Mouse (Mus musculus) cerebellum, adult 9-11 months (tissue): ENCODE measurements at regions not wholly inside any gene's neighbourhood (a gene's known extent, or its start where the extent isn't known, plus 50 kb on each side); places are given as distances from the start of the nearest gene placed in this dataset.

Source experiments
- DNase-seq: peaks from one replicate; pipeline ENCODE4 v3.0.0; 2022

- no peak for DNase-seq
Measured at GRCm38 (mm10) chr14:24641853-24642252, 154.9 kb downstream of the Rps24 start.

DNA sequence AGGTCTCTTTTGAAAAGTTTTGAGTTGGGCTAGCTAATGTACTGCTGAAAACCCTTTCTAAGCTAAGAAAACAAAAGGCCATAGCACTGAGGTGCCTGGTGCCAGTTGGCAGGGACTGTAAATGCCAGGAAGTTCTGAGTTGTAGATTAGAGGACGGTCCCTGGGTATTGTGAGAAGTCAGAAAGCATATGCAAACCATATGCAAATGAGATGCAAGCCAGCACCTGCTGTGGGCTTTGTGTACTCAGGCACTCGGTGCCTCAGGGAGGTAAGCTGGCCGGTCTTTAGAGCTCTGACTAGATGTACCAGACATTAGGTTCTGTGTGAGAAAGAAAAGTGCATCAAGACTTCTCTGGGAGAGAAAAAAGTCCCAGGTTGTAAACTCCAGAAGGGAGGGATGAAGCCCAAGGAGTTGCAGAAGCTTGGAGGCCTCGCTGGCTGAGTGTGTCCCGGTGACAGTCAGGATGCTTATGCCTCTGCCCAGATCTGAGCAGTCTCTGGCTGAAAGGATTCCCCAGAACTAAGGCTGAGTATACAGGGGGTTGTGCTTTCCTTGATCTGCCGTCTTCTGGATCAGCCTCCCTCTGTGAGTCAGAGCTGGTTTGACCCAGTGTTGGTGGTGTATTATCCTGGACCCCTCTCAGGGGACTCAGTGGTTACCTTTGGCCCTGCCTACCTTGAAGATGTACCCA, 157.3 kb downstream of the Rps24 start:
- no peak for DNase-seq

- no peak for DNase-seq
Measured at GRCm38 (mm10) chr14:24646239-24646848, 159.4 kb downstream of the Rps24 start.

- no peak for DNase-seq
Measured at GRCm38 (mm10) chr14:24647722-24648121, 160.8 kb downstream of the Rps24 start.

- DNase-seq, result peak; percentile 56
Measured at GRCm38 (mm10) chr14:24650195-24650901, 163.4 kb downstream of the Rps24 start.

DNA sequence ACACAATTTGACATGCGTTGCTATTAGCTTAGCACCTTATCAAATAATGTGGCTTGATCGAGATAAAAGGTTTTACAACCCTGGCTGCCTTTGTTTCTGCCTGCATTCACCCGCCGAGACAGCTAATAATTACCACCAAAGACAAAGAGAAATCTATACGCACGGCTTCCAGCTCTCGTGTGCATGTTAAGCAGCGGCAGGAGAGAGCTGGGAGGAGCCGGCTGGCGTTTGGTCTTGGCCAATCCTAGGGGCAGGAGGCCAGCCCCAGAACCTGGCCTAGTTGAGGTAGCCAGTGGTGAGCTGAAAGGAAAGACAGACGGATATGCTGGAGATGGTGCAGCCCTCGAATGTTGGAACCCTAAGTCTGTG, 164.0 kb downstream of the Rps24 start:
- no peak for DNase-seq

- DNase-seq, result no peak
Measured at GRCm38 (mm10) chr14:24652591-24652990, 165.7 kb downstream of the Rps24 start.

DNA sequence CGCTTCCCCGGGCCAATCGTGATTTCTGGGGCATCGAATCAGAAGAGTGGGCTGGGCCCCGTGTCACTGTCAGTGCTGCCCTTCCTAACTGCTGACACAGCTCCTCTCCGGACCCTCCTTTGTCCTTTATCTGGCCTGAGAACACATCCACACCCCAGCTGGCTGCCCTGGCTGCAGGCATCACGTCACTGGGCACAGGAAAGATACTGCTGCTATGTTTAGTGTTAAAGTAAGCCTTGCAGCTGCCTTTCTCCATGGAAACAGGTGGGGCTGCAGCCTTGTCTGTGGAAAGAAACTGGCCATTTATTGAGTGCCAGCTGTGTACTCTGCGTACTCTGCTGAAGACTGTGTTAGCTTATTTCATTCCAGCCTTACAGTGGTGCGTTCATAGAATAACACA, 168.7 kb downstream of the Rps24 start:
- no peak for DNase-seq

DNA sequence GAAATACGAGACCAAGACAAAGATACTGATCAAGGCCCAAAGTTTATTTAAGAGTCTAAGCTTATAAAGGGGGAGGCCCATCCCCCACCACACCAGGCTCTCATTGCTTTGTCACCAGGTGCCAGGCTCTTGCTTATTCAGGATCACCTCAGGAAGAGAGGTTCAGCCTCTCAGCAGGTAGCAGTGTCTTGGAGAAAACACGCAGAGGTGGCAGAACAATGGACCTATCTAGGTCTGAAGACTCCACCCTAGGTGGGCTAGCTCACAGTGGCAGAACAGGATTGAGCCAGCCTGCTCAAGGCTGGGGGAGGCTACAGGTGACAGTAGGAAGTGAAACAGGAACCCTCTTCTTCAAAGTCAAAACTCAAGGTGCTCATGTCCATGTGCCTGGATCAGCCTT, 174.9 kb downstream of the Rps24 start:
- no peak for DNase-seq

GRCm38 (mm10) chr14:24665210-24665609, 178.3 kb downstream of the Rps24 start:
- no peak for DNase-seq
